In genomic region chr1:158604149-158604548, GRCm38 (mm10) we compare ENCODE assay signal across 10 mouse cellular contexts.
"Had no signal": no experiment of that assay in that cellular context is flagged by ENCODE, and none has a peak within 500 bp of the region (broad histone marks: within the 10 kb centered on the region; RNA-seq: fewer than 3 reads in every experiment).

No protein-coding gene starts in this region.

- ATAC-seq: hindbrain, embryonic 16.5 days; inflammation-experienced regulatory T-cells, adult 6 months; intestine, postnatal 0 days had no signal

- DNase-seq: lung, adult 18-20 months; lung, postnatal 36 days; midbrain, embryonic 14.5 days; retina, postnatal 1 day; right cerebral cortex, postnatal 4 days; spleen, adult 18-20 months; thymus, postnatal 4 days had no signal
